Mouse (Mus musculus) frontal cortex, adult 2 months (tissue): ENCODE measurements around the gene BC067074. TPM values are rescaled to one million over a fixed set of nuclear protein-coding genes. Genes with fewer than 3 reads are reported as not detected.

Experiments used
- DNase-seq, 2 experiments: peaks; one replicate each; pipeline ENCODE4 v3.0.0; 2022; ENCODE audit warnings: low spot score in 1 of 2; ENCODE audit errors: extremely low spot score in 1 of 2
- polyA plus RNA-seq: library from polyadenylated mRNA; depleted of rRNA; stranded (reverse); fragments of >200 nt; gene quantifications from 2 replicates; pipeline ENCODE4 v1.2.3, GENCODE M21; 2012; rRNA removed

The BC067074 gene
- polyA plus RNA-seq, 1 experiment, result 1.8 TPM

- no peak for DNase-seq
Observed at GRCm38 (mm10) chr13:113425907-113426306, 132.9 kb downstream of the BC067074 start.

Other genes starting within 250 kb of the BC067074 start
- gene Gpx8, start 246.7 kb upstream of the BC067074 start, polyA plus RNA-seq, result 12.8 and 13.4 TPM in 2 replicates
- not detected in 2 replicates for gene Gzma, start 192.2 kb upstream of the BC067074 start, polyA plus RNA-seq
- 0.44 and 0.56 TPM in 2 replicates for gene Esm1, start 83.5 kb upstream of the BC067074 start, polyA plus RNA-seq
- gene Gzmk, start 67.3 kb upstream of the BC067074 start, polyA plus RNA-seq, result 0.15 and 0.24 TPM in 2 replicates